Mouse (Mus musculus) ovary, adult 18-20 months (tissue): ENCODE results near the gene St6galnac1.
"Not testable (repeated sequence)": the region's sequence is repeated elsewhere in the genome, so short reads cannot be mapped to it uniquely, and the experiment has no call there.

ENCODE experiments used
- DNase-seq: peaks from one replicate; pipeline ENCODE4 v3.0.0; 2022; ENCODE audit warnings: low spot score, mixed read lengths

Gene St6galnac1

GRCm38 (mm10) chr11:116775407-116775806, at the start of gene St6galnac1:
Gene St6galnac1 (minus strand): TSS chr11:116775507.
- no peak for DNase-seq

DNA sequence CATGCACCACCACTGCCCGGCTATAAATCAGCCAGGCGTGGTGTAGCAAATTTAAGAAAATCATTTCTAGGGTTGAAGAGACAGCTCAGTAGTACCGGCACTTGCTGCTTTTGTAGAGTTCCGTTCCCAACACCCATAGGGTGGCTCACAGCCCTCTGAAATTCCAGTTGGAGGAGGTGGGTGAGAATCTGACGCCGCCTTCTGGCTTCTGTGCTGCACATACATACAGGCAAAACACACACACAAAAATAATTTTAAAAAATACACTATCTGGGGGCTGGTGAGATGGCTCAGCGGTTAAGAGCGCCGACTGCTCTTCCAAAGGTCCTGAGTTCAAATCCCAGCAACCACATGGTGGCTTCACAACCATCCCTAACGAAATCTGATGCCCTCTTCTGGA, 48.6 kb upstream of the St6galnac1 start:
- DNase-seq, result not testable (repeated sequence)

DNA sequence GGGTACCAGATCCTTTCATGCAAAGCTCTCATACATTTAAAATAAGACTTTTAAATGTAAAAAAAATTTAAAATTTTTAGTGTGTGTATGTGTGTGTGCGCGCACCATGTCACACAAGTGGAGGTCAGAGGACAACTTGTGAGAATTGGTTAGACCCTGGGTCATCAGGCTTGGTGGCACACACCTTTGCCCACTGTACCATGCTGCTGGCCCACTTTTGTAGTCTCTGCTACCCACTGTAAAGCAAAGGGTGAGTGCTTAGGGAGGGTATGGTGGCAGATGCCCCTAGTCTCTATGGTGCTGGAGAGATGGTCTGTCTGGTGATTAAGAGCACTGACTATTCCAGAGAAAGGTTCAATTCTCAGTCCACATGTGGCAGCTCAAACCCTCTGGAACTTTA, 47.9 kb upstream of the St6galnac1 start:
- DNase-seq, result no peak

DNA sequence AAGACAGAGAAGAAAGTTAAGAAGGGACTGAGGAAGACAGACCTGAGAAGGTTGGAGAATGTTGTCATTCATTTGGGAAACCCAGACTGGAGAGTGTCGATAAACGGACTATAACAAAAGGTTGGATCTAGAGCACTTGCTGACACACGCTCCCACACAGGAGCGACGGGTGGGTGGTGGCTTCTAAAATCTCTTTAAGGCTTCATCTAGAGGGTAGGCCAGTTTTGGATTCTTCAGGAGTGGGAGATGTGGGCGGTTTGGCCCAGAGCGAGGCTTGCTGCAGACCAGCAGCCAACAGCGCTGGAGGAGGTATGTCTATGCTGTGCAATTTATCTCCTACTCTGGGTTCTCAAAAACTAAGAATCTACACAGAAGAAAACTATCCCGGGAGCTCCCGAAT, 47.3 kb upstream of the St6galnac1 start:
- no peak for DNase-seq

- no peak for DNase-seq
Observed at GRCm38 (mm10) chr11:116822215-116822614, 46.9 kb upstream of the St6galnac1 start.

DNA sequence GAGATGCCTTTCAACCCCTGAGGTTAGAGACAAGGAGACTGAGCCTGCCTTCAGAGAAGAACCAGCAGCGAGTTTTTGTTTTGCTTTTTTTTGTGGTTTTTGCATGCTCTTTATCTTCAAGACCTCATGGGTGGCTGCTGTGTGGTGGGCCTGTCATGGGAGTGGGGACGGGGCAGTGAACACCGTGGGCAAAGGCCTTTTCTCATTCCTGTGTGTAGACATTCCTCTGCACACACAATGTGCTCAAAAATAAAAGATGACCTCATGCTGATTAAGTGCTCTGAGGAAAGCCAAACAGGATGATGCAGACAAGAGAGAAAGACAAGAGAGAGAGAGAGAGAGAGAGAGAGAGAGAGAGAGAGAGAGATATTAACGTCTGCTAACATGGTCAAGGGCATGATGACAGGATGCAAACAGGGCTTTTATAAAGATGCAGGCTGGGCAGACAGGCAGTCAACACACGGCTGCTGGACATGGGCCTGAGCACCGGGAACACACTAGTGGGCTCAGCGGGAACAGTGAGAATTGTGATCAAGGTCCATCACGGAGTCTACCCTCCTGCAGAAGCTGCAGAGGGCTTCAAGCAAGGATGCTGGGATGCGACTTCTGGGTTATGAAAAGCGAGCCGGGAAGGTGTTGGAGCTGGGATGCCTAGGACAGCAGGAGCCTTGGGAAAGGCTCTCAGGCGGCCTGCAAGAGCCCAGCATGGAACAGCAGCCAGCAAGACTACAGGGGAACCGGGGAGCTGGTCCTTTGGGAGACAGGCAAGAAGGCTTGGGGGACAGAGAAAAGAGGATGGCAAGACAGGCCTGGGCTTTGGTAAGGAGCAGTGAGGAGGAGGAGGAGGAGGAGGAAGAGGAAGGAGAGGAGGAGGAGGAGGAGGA, 46.0 kb upstream of the St6galnac1 start:
- no peak for DNase-seq

- DNase-seq, result no peak
Observed at GRCm38 (mm10) chr11:116819932-116820593, 44.8 kb upstream of the St6galnac1 start.

- no peak for DNase-seq
Observed at GRCm38 (mm10) chr11:116818722-116819121, 43.4 kb upstream of the St6galnac1 start.

- DNase-seq, result no peak
Observed at GRCm38 (mm10) chr11:116817567-116817966, 42.3 kb upstream of the St6galnac1 start.

GRCm38 (mm10) chr11:116816769-116817168, 41.5 kb upstream of the St6galnac1 start:
- DNase-seq, result peak; percentile 70

GRCm38 (mm10) chr11:116814884-116815415, 39.6 kb upstream of the St6galnac1 start:
- DNase-seq, result no peak

DNA sequence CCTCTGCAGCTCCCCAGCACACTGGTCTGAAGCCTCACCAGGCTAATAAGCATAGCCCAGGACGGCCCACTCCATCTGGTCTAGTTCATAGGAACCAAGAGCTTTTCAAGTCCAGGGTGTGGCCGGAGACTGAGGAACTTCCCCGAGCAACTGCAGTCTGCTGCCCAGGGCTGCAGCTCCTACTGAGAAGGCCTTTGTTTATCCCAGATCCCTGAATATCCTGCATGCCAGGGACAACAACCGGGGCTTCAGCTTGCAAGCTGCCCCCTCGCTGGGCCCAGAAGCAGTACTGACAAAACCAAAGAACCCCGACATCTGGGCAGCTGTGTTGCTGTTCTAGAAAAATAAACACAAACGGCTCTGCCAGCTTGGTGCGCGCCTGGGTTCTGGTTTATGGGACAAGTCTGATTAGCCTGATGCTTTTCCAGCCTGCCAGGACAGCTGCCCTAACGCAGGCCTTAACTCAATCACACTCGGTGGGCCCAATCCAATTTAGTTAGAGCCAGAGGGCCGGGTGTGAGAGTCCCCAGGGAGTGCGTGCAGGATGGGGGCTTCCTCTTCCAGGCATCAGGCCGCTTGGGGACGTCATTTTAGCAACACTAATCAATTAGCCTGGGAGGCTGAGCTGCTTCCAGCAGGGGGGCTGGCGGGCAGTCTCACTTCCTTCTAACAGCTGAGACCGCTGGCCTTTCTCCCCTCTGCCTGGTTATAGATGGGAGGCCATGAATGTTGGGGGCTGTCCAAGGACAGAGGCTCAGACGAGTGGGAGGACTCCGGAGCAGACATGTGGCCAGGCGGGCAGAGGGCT, 39.0 kb upstream of the St6galnac1 start:
- DNase-seq, result peak; percentile 67

DNA sequence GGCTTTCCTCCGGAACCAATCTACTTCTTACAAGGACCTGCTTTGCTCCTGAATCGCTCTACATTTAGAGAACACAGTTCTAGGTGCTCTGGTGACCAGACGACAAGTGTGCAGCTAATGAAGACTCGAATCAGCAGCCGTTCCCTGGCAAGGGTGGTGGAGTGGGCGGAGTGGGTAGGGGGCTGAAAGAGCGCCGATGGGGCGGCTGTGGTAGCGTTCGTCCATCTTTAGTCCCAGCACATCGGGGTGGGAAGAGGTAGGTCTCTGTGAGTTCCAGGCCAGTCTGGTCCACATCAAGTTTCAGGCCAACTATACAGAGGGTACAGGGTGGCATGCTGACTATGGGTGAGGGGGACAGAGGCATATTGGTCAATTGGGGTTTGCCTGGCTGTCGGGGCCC, 38.3 kb upstream of the St6galnac1 start:
- no peak for DNase-seq

DNA sequence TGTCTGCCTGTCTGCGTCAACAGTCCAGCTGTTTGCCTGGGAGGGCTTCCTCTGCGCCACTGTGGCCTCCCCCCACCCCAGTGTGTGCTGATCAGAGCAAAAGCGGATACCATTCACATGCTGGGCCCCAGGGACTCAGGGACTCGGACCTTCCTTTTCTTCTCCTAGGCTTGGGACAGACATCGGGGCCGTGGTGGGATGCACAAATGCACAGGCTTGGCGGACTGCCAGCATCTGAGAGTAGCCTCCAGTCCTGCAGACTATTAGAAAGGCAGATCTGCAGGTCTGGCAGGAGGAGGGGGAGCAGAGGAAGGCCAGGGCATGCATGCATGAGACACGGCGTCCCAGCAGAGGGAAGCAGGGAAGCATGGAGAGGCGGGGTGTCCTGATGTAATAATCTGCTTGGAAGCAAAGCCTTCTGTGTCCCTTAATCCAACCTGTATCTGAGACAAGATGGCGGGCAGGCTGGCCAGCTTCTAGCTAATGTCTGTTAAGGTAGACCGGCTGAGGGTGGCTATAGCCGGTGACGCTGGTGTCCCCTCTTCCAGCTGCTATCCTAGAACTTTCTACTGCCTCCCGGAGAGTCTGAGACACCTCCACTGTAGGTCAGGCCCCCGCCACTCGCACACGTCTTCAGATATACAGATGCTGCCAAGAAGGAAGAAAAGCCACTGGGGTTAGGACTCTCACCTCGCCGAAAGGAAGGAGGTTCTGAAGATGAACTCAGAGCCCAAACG, 37.7 kb upstream of the St6galnac1 start:
- no peak for DNase-seq

DNA sequence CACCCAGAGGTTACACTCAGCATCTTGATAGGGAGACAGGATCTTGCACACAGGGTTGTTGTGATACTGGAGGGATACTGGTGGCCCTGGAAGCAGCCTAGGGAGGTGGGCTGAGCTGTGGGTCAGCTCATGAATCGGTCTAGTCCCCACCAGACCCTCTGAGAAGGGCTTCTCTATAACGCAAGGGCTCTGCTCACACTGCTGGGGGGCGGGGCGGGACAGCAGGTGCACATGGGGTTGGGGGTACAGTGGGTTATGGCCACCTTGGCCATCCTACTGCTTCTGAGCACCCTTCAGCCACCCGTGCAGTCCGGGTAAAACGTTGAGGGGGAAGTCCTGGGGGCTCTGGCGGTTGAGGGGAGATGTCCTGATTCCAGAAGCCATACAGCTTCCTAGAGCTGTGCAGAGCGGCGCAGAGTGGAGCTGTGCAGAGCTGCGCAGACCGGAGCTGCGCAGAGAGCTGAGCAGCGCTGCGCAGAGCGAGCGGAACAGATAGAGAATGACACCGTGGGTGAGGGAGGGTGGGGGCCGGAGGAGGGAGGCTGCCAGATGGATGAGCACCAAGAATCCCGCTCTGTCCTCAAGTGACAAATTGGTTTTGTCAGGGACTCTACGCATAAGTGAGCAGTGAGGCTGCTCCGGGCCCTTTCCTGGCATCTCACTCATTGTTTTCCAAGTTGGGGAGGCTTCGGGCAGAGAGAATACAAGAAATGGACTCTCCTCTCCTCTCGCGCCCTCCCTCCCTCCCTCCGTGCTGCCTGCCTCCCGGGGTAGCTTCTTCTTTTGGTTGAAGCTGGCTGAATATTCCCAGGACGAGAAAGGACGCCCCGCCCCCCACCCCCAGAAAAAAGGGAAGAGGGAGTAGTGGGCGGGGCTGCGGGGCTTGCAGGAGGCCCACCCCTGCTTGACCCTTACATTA, 35.9 kb upstream of the St6galnac1 start:
- peak; percentile 49 for DNase-seq

GRCm38 (mm10) chr11:116810528-116810927, 35.2 kb upstream of the St6galnac1 start:
- no peak for DNase-seq

DNA sequence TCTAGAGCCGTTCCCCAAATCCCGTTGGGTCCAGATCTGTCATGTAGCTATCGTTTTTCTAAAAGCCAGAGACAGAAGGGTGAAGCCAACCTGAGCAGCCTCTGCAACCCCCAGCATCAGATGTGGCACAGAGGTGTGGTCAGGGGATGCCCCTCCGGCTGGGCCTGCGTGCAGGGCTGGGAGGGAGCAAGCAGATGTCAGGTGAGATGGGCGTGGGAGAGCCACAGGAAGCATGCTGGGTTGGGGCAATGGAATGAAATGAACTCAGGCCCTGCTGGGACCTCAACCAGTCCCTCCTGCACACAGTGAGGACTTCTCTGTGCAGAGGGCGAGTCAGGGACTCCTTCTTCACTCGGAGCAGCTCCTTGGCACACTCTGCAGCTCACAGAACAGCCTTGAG, 34.2 kb upstream of the St6galnac1 start:
- no peak for DNase-seq

- DNase-seq, result no peak
Observed at GRCm38 (mm10) chr11:116808811-116809395, 33.6 kb upstream of the St6galnac1 start.

- peak; percentile 71 for DNase-seq
Observed at GRCm38 (mm10) chr11:116807938-116808606, 32.8 kb upstream of the St6galnac1 start.
